Mouse (Mus musculus) T-cell, adult 66 days (primary cell): Measurements from ENCODE around the gene Macf1. TPM values are rescaled to one million over a fixed set of nuclear protein-coding genes. Genes with fewer than 3 reads are reported as not detected.

Experiments
- total RNA-seq, 2 experiments: library from RNA; stranded (reverse); gene quantifications; 3 replicates in 1 of 2; 4 replicates in 1 of 2; pipeline ENCODE4 v1.2.4; 2023

The Macf1 gene
- total RNA-seq = 100 to 1,000 TPM; 694 to 726 TPM

DNA sequence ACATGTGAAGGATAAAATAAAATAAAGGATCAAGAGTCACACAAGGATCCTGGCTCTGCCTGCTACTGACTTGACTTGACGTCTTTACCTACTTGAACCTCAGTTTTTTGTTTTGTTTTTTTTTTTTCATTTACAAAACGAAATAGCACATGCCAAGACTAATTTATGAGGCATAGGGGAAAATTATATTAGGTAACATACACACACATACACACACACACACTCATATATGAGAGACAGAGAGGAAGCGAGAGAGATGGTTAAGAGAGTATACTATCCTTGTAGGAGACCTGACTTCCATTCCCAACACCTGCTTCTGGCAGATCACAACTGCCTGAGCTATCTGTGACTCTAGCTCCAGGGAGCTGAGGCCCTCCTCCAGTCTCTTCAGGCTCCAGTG is at the start of gene Macf1:
Gene Macf1, minus strand, starts transcription at position 101 of the 400 bp plus-strand sequence.

DNA sequence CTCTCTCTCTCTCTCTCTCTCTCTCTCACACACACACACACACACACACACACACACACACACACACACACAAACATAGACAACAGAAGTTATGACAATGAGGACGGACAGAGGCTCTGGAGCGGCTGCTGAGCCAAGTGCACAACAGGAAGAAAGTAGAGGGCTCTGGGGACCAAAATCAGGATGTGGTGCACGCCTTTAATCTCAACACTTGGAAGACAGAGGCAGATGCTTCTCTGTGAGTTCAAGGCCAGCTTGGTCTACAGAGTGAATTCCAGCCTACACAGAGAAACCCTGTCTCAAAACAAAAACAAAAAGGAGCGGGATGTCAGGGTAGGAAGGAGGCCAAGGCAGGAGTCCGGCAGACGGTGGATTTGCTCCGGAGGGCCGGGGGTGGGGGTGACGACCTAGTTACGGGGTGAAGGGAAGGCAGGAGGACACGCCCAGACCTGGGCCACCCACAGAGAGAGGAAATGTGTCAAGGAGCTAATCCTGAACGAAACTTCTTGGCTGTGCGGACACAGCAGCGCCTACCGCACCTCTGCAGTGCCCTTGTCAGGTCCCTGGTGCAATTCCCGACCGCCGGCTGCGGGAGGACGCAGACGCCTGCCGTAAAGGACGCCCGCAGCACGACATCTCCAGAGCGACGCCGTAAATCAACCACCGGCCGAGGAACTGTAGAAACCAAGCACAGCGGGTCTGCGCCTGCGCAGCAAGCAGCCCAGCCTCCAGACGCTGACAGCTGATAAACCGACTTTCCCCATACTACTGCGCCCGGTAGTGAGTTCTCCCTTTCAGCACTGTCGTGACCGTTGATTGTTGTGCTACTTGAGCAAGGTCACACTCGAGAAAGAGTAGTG is 33.6 kb upstream of the Macf1 start, which contains the start of gene Ndufs5:
Gene Ndufs5, minus strand, starts transcription at position 629 of the 860 bp plus-strand sequence.

DNA sequence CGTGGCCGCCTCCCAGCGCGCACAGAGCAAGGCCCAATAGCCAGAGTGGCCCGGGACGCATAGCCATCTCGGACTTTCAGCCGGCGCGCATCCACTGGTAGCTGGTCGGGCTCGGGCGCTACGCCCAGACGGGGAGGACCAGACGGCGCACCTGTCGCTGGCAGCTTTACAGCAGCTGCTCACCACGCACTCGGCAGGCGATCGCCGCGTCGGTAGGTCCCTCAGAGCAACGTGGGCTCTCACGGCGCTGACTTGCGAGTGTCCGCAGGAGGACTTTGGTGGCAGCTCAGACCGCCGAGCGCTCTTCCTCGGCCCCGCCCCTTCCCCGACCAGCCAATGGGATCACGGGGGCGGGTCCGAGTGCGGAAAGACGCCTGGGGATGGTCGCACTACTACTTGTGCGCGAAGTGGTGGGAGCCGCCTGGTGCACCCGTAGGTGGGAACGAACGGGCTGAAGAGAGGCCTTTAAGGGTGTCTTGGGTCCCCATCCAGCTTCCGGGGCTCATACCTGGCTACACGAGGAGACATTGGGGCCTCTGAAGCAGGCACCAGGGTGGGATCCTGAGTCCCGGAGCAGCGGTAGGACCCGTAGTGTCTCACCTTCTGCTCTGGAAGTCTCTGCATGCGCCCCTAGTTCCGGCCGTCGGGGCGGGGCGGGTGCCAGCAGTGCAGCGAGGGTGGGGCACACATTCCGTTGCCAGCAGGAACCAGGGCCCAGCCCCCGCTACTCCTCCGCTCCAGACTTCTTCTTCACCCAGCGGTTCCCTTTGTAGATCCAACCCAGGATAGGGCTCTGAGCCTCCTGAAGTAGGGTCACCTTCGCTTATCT is 341.3 kb downstream of the Macf1 start, which contains the start of gene Bmp8a:
Gene Bmp8a, minus strand, starts transcription at position 611 of the 829 bp plus-strand sequence.

DNA sequence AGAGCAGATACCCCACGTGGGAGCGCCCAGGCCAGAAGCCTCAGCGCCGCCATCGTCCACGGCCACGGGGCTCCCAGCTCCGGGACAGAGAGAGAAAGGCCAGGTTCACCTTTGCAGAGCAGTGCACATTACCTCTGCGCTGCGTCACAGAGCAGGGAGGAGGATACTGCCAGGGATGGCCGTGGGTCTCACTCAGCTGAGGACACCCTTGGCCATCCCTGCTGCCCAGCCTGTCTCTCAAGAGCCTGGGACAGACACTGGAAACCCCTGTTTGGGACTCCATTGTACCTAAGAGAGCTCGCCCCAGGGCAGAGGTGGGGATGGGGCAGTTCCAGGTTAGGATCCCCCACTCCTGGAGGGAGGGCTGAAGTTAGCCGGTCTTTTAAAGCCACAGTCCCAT is 360.6 kb downstream of the Macf1 start, which contains the start of gene Oxct2a:
Gene Oxct2a, minus strand, starts transcription at position 101 of the 400 bp plus-strand sequence.

Other genes starting within 250 kb of the Macf1 start
- gene Ndufs5, start 33.8 kb upstream of the Macf1 start, total RNA-seq = 10 to 100 TPM; 32.6 to 49.4 TPM
- 10 to 100 TPM; 54.5 to 62.4 TPM for gene Akirin1, start 66.0 kb upstream of the Macf1 start, total RNA-seq
- gene Rhbdl2, start 103.5 kb upstream of the Macf1 start, total RNA-seq = not detected
- not detected for gene 4933427I04Rik, start 175.3 kb upstream of the Macf1 start, total RNA-seq
- 10 to 100 TPM in 1 of 2 experiments, 1 to 10 TPM in 1; 8.7 to 14.0 TPM for gene Mycbp, start 220.5 kb upstream of the Macf1 start, total RNA-seq
- gene Rragc, start 233.1 kb upstream of the Macf1 start, total RNA-seq = 10 to 100 TPM; 37.8 to 41.0 TPM
- 1 to 10 TPM in 1 of 2 experiments, not detected in 1; 1.3 TPM for gene 4930535I16Rik, start 233.7 kb upstream of the Macf1 start, total RNA-seq